Mouse (Mus musculus): ENCODE data around the gene Paxip1.

- TF ChIP-seq CTCF (IDR thresholded peaks at IDR 0.05; ENCODE audit: control insufficient read depth, insufficient read depth, insufficient replicate concordance, low read depth, low read length): no peak
- no peak for TF ChIP-seq POLR2A (IDR thresholded peaks at IDR 0.05; ENCODE audit: control insufficient read depth, low read depth, low read length)
Measured at GRCm38 (mm10) chr5:27707283-27707682, 84.2 kb downstream of the Paxip1 start.
